Mouse (Mus musculus) bone marrow macrophage, adult 2 months (primary cell): ENCODE measurements around the gene Zfp39.

Source experiments
- CTCF ChIP-seq: IDR thresholded peaks from 2 replicates; pipeline ENCODE4 v1.5.1; 2012; ENCODE audit warnings: low read depth, mild to moderate bottlenecking, low read length, moderate library complexity
- POLR2A ChIP-seq: IDR thresholded peaks from 2 replicates; pipeline ENCODE4 v1.6.1; 2012; ENCODE audit warnings: mild to moderate bottlenecking, low read depth, low read length, borderline replicate concordance

GRCm38 (mm10) chr11:58870961-58871360 lies 33.1 kb downstream of the Zfp39 start:
- TF ChIP-seq POLR2A (no peak), CTCF (no peak)
